Mouse (Mus musculus) adipocyte (in vitro differentiated cells): ENCODE data around the gene Aldh9a1.
"Not testable (repeated sequence)": the region's sequence is repeated elsewhere in the genome, so short reads cannot be mapped to it uniquely, and the experiment has no call there.

Experiments
- DNase-seq: peaks from one replicate; pipeline ENCODE4 v3.0.0-alpha.2; 2016; ENCODE audit warnings: low spot score

Aldh9a1 gene

DNA sequence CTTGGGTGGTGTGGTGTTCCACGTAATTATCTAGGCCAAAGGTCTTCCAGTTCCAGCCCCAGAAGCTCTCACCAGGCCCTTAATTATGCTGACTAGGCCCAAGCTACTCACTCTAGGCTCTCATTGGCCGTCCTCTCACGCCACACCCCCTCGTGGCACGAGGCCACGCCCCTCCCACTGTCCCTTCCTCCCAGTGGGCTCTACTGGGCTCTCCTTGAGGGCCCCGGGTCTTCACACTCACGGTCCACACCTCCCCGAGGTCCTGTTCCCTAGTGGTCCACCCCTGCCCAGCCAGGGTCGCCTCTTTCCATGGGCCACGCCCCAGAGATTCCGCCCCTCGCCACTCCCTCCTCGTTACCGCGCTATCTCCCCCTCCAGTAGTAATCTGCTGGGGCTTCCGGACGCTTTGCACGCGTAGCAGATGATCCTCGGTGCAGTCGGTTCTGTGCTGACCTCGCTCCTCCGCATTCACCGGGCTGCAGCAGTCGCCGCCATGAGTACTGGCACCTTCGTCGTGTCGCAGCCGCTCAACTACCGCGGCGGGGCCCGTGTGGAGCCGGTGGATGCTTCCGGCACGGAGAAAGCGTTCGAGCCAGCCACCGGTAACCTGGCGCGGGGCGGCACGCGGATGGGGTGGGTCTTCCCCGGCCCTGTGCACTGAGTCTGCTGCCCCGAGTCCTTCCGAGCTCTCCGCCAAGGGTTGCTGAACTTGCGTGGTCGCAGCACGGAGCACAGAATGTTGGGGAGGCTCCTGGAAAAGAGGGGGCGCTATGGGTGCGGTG, at the start of gene Aldh9a1:
Gene Aldh9a1 (plus strand): TSS at position 177 of the 782 bp plus-strand sequence.
- DNase-seq, result peak; percentile 96

DNA sequence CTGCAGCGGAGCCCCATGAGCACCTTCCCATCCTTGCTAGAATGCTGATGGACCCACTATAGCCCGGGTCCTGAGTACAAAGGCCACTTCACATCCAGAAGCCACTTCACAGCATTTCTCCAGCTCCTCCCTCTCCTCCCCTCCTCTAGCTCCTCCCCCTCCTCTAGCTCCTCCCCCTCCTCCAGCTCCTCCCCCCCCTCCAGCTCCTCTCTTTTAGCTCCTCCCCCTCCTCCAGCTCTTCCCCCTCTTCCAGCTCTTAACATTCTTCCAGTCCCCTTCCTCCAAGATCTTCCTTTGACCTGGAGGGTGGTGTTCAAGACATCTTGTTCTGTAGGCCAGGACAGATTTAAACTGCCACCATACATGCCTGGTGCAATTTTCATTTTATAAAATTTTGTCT, 49.7 kb upstream of the Aldh9a1 start:
- DNase-seq, result no peak

DNA sequence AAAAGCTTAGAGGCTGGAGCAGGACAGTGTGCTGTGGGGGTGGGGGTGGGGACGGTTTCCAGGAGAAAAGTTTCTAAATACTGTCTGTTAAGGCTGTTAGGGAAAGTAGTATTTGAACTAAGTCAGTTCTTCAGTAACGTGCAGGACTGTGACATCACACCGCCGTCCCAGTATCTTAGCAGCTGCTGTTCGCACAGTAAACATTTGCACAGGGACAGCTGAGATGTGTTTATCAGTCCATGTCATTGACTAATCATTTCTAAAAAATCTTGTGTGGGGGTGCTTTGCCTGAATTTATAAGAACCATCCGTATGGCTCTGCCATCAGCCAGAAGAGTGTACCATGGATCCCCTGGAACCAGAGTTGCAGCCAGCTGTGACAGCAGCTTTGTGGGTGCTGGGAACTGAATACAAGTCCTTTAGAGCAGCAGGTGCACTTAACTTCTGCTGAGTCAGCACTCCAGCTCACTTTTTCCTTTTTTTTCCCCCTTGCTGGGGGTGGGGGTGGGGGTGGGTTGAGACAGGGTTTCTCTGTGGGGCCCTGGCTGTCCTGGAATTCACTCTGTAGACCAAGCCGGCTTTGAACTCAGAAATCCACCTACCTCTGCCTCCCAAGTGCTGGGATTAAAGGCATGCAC, 44.2 kb upstream of the Aldh9a1 start:
- DNase-seq, result no peak

DNA sequence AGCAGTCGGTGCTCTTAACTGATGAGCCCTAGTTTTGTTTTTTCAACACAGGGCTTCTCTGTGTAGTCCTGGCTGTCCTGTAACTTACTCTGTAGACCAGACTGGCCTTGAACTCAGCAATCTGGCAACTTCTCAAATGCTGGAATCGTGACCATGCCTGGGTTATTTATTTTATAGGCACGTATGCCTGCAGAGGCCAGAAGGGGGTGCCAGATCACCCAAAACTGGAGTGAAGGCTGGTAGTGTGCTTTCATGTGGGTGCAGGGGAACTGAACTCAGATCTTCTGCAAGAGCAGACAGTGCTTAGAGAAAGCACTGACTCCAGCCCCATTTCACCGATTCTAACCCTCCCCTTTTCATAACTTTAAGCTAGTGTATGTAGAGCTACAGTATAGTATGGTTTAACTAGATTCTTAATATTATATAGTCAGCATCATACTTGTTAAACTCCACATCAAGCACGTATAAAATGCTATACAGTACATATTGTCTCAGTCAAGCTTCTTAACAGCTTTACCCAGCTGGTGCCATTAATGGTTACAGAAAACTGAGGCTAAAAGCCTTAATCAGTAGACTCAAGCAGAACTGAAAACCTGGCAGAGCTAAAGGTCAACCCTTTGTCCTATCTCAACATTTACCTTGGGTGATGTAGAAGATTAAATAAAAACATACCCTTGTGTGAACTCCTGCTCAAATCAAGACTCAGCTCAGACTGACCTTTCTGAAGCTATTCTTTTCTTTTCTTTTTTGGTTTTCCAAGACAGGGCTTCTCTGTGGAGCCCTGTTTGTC, 43.1 kb upstream of the Aldh9a1 start:
- DNase-seq, result peak; percentile 77

DNA sequence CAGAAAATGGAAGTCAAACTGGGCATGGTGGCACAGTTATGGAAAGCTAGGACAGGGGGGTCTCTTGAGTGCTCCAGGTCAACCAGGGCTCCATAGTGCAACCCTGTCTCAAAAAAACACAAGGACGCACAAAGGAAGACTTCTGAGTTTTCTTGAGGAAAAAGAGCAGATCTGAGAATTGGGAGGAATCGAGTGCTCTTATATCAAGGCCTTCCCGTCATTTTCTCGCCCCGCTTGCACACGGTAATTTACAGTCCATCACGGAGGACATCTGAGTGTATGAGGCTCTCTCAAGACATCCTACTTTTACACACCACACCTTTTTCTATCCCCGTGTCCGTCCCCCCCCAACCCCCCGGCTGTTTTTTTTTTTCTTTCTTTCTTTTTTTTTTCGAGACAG, 42.1 kb upstream of the Aldh9a1 start:
- no peak for DNase-seq

DNA sequence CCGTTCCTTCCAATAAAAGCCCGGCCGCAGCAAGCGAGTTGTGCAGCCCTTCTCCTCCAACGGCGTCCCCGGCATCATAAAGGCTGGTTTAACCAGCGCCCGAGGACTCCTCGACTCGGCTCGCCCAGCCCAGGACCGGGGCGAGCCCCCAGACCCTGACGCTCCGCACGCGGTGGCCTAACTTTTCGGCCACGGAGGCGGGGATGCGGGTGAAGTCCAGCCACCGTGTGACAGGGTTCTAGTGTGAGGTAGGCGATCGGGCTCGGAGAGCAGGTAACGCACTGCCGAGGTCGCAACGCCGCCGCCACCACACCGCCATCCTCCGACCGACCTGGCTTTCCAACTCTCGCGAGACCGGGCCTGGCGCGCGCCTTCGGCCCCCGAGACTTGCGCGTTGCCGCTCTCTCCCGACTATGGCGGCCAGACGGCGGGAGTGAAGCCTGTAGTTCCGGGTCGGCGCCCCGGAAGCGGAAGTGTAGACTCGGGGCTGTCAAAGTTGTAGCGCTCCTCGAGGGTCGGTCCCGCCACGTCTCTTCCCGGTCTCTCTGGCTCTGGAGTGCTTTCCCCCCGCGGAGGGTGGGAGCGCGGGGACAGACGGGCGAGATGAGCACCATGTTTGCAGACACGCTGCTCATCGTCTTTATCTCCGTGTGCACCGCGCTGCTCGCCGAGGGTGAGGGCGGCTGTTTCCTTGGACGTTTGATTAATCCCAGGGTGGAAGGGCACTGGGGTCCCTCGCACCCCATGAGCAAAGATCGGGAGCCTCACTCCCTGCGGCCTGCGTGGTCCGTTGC, 41.3 kb upstream of the Aldh9a1 start, which contains the start of gene Tmco1:
Gene Tmco1 (plus strand): TSS at position 118 of the 794 bp plus-strand sequence.
- peak; percentile 96 for DNase-seq

DNA sequence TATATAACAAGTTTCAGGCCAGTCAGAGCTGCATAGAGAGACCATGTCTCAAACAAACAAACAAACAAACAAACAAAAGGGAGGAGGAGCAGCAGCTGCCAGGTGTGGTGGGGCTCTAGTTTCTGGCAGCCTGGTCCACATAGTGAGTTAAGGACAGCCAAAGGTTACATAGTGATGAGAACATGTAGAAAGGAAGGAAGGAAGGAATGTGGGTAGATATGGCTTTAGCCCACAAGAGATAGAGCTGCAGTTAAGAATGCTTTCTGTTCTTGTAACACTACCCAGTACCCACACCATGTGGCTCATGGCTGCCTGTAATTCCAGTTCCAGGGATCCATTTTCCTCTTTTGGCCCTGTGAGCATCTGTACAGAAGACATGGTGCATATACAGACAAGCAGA, 37.4 kb upstream of the Aldh9a1 start:
- no peak for DNase-seq

DNA sequence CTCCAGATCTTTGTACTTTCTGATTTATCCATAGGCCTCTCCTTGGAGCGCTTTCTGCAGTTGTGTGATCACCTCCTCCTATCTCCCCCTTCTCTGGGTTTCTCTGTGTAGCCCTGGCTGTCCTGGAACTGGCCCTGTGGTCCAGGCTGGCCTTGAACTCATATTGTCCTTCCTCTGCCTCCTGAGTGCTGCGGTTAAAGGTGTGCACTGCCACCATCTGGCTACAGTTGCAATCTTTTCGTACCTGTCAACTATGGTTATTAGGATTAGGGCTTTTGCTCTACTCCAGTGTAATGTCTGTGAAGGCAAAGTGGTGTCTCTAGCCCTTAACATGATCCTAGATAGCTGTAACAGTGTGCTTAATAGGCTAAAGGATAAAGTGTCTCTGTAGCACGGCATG, 36.6 kb upstream of the Aldh9a1 start:
- DNase-seq, result no peak

DNA sequence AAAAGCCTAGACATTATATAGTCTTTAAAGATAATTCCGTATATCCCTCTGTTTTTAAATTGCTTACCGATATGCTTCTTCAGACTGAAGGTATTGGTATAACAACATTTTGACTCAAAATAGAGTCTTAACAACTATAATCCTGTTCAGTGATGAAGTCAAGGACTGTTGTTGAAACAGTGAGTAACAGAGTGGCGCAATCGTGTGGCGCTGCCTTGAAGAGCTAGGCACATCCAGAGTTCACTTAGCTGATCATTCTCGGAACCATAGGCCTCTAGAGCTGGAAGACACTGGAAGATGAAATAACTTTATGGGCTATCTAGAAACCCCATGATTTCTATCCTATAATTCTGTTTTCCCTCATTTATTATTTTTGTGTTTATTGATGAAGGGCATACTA, 28.1 kb upstream of the Aldh9a1 start:
- DNase-seq, result no peak

DNA sequence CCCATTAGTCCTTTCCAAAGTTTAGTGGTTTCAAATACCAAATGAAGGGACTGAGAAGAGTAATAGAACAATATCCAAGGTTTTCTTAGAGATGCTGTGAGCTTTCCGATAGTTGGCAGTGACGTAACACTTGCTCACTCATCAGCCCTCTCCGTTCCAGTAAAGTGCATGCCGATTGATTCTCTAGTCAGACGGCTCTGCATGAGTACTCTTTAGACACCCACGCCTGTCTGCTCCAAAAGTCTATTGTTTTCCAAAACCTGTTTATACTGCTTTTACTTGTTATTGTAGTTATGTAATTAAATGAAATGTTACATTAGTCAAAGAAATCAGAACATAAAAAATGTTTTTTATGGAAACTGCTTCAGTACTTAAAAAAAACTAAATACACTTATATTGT, 21.0 kb upstream of the Aldh9a1 start:
- no peak for DNase-seq

DNA sequence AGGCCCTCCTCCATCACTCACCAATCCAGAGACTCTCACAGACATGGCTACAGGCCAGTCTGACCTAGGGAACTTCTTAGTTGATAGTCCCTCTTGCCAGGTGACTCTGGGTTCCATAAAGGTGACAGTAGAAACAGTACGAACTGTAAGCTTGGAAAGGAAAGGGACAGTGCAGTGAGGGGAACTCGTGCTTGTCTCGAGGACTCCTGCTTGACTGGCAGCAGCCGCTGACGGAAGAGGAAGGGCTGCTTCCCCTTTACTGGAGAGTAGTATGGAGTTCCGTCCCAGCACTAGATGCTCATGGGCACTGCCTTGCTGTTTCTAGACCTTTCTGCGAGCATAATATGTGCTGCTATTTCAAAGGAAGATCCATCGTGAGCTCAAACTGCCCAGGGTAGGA, 18.7 kb upstream of the Aldh9a1 start:
- no peak for DNase-seq

DNA sequence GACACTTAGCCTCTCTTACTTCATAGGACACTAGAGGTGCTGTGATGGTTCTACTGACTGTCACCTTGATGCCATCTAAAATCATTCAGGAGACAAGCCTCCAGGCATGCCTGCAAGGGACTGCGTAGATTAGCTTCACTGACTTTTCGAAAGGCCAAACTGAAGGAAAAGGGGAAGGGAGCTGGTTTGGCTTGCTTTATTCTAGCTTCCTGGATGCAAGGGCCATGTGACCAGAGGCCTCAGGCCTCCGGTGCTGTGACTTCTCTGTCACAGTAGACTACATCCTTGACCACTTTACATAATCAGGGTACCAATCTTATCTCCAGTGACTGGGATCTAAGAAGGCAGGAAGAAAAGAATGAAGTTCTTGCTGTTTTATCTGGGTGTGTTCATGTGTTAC, 13.4 kb upstream of the Aldh9a1 start:
- DNase-seq, result no peak

DNA sequence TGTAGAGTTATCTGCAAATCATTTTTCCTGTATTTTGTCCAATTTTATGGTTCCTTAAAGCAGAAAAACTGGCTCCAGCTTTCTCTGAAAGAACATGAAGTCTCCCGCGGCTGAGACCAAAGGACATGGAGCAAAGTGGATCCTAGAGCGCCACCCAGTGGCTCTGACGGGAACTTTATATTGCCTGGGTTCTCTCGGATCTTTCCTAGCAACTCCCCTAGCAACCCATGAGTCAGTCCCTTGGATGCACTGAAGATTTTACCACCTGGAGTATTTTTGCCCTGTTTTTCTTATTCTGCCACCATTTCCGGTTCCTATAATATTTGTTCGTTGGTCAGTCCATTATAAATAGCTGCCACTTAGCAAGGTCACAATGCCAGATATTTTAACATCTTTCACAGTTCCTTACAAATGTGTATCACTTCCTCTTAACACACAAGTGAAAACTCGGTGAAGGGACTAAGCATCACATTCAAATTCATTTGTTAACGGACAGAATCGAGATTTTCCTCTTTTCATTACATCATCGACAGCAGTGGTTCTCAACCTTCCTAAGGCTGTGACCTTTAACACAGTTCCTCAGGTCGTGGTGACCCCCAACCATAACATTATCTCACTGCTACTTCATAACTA, 12.2 kb upstream of the Aldh9a1 start:
- peak; percentile 91 for DNase-seq

DNA sequence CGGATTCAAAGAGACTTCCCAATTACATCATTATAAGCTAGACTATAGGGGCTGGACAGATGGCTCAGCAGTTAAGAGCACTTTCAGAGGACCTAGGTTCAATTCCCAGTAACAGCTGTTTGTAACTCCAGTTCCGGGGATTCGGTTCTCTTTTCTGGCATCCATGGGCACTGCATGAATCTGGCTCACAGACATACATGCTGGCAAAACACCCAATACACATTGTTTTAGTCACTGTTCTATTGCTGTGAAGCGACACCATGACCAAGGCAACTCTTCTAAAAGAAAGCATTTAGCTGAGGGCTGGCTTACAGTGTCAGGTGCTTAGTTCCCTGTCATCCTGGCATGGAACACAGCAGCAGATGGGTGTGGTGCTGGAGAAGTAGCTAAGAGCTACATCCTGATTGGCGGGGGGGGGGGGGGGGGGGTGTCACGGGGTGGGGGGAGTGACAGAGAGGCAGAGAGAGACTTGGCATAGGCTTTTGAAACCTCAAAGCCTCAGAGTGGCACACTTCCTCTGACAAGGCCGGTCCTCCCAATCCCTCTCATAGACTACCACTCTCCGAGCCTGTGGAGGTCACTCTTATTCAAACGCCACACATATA, 10.5 kb upstream of the Aldh9a1 start:
- DNase-seq, result no peak

DNA sequence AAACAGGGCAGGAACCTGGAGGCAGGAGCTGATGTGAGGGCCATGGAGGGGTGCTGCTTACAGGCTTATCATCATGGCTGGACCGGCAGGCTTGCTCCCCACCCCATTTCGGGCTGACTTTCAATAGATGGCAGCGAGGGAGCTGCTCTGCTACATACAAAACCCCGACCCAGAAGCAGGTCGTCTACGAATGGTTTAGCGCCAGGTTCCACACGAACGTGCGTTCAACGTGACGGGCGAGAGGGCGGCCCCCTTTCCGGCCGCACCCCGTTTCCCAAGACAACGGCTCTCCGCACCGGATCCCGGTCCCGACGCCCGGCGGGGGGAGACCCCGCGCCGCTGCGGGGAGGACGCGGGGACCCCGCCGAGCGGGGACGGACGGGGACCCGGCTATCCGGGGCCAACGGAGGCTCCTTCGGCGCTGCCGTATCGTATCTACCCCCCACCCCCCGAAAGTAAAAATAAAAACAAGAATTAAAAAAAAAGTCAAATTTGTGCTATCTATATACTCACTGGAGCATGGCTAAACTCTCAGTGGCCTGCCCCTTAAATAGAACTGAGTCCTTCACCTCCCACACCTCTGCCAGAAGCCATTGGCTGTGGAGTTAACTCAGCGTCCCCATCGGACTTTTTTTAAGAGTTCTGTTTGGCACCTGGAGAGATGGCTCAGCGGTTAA, 9.5 kb upstream of the Aldh9a1 start:
- DNase-seq, result no peak

DNA sequence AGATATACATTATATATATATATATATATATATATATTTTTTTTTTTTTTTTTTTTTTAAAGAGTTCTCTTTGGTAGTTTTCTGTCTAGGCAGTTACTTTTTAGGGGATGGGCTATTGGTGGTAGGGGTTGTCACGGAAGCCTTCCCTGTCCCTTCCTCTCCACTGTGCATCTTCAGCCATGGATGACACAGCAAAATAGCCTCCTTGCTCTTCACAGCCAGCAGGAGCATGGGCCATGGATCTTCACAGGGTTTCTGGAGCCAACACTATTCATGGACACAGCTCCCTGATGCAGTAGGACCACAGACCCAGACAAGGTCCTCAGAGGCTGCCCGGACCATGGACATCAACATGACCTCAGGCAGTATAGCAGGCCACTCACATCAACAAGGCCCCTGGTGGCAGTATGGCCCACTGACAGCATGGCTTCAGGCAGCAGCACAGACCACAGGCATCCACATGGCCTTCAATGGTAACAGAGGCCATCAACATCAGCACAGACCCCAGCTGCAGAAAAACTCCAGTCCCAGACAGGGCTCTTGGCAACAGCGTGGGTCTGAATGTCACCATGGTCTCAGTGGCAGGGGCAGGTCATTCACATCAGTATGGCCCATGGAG, 8.8 kb upstream of the Aldh9a1 start:
- DNase-seq, result no peak

DNA sequence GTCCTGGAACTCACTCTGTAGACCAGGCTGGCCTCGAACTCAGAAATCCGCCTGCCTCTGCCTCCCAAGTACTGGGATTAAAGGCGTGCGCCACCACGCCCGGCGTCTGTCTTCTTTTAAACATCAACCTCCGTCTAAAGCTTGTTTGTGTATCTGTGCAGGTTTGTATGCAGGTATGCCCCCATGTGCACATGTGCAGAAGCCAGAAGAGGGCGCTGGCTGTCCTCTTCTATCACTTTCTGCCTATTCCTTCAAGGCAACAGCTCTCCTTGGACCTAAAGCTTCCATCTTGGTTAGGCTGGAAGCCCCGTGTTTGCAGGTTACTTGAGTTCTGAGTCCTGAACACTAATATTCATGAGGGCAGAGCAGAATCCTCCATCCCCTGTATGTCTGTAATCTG, 7.0 kb upstream of the Aldh9a1 start:
- DNase-seq, result no peak

DNA sequence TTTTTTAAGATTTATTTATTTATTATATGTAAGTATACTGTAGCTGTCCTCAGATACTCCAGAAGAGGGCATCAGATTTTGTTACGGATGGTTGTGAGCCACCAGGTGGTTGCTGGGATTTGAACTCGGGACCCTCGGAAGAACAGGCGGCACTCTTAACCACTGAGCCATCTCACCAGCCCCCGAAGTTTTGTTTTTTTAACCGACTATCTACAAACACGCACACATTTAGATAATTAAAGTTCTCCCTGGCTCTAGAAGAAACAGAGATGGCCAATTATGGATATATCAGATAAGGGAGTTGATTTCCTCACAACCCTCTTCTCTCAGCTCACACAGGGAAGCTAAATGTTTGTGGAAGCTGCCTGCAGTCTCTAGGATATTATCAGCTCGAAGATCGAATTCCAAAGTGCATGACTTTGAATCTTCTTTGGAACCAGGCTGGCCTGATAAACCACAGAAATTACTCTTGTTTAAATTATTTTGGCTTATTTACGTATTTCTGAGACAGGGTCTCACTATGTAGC, 3.7 kb upstream of the Aldh9a1 start:
- DNase-seq, result not testable (repeated sequence)

DNA sequence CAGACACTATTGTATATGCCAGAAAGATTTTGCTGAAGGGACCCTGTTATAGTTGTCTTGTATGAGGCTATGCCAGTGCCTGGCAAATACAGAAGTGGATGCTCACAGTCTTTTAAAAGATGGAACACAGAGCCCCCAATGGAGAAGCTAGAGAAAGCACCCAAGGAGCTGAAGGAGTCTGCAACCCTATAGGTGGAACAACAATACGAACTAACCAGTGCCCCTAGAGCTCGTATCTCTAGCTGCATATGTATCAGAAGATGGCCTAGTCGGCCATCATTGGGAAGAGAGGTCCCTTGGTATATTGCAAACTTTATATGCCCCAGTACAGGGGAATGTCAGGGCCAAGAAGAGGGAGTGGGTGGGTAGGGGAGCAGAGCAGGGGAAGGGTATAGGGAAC, 585 bp upstream of the Aldh9a1 start:
- peak; percentile 33 for DNase-seq
